Mouse (Mus musculus) testis, postnatal 14 days (tissue): ENCODE results near the gene Cygb.
"Not testable (repeated sequence)": the region's sequence is repeated elsewhere in the genome, so short reads cannot be mapped to it uniquely, and the experiment has no call there.

ENCODE experiments used
- DNase-seq: peaks from one replicate; pipeline ENCODE4 v3.0.0; 2021; ENCODE audit warnings: low spot score

Cygb gene

GRCm38 (mm10) chr11:116674616-116675379 lies 20.7 kb upstream of the Cygb start:
- peak; percentile 54 for DNase-seq

- no peak for DNase-seq
Observed at GRCm38 (mm10) chr11:116673410-116673809, 19.3 kb upstream of the Cygb start.

- DNase-seq, result no peak
Observed at GRCm38 (mm10) chr11:116672595-116672994, 18.5 kb upstream of the Cygb start.

- DNase-seq, result no peak
Observed at GRCm38 (mm10) chr11:116671845-116672434, 17.8 kb upstream of the Cygb start.

- DNase-seq, result peak; percentile 97
Observed at GRCm38 (mm10) chr11:116671112-116671844, 17.2 kb upstream of the Cygb start.

- DNase-seq, result no peak
Observed at GRCm38 (mm10) chr11:116670386-116670785, 16.3 kb upstream of the Cygb start.

GRCm38 (mm10) chr11:116669787-116670365 lies 15.8 kb upstream of the Cygb start:
- DNase-seq, result no peak

GRCm38 (mm10) chr11:116669316-116669715 lies 15.2 kb upstream of the Cygb start:
- DNase-seq, result no peak

- DNase-seq, result no peak
Observed at GRCm38 (mm10) chr11:116668839-116669238, 14.7 kb upstream of the Cygb start.

GRCm38 (mm10) chr11:116668381-116668825 lies 14.3 kb upstream of the Cygb start:
- DNase-seq, result no peak

- no peak for DNase-seq
Observed at GRCm38 (mm10) chr11:116667930-116668329, 13.8 kb upstream of the Cygb start.

- not testable (repeated sequence) for DNase-seq
Observed at GRCm38 (mm10) chr11:116667012-116667411, 12.9 kb upstream of the Cygb start.

- DNase-seq, result no peak
Observed at GRCm38 (mm10) chr11:116666566-116666965, 12.5 kb upstream of the Cygb start.

GRCm38 (mm10) chr11:116665289-116665688 lies 11.2 kb upstream of the Cygb start:
- DNase-seq, result no peak

GRCm38 (mm10) chr11:116661948-116662377 lies 7.8 kb upstream of the Cygb start:
- peak; percentile 69 for DNase-seq

- DNase-seq, result no peak
Observed at GRCm38 (mm10) chr11:116661291-116661947, 7.3 kb upstream of the Cygb start.

GRCm38 (mm10) chr11:116660181-116660580 lies 6.1 kb upstream of the Cygb start:
- DNase-seq, result no peak

GRCm38 (mm10) chr11:116659027-116659621 lies 5.0 kb upstream of the Cygb start:
- DNase-seq, result no peak

GRCm38 (mm10) chr11:116658238-116658637 lies 4.1 kb upstream of the Cygb start:
- DNase-seq, result no peak

- peak; percentile 92 for DNase-seq
Observed at GRCm38 (mm10) chr11:116657311-116658223, 3.5 kb upstream of the Cygb start.
